Mouse (Mus musculus) heart, postnatal 14 days (tissue): ENCODE measurements around the gene Gm4869. TPM values are rescaled to one million over a fixed set of nuclear protein-coding genes. Genes with fewer than 3 reads are reported as not detected.
A peak's percentile ranks its signal among the peaks of the same experiment; 100 is the strongest.

Source experiments
- DNase-seq, 2 experiments: peaks; one replicate each; pipeline ENCODE4 v3.0.0; 2021 to 2022
- intact Hi-C: fragments of 180-260 bp; cut with DNase I; formaldehyde crosslinking; loops from one replicate; pipeline ENCODE4 v1.15.1; 2025
- microRNA-seq, 2 experiments: library from miRNA; unstranded; fragments of <30 nt; microRNA quantifications; one replicate each; pipeline ENCODE4 v1.2.0; 2021 to 2022
- total RNA-seq, 2 experiments: library from RNA; stranded (reverse); gene quantifications; 2 replicates each; pipeline ENCODE4 v1.2.3; 2021

Gene Gm4869
- total RNA-seq, 2 experiments from 2014 or later: not detected

DNA sequence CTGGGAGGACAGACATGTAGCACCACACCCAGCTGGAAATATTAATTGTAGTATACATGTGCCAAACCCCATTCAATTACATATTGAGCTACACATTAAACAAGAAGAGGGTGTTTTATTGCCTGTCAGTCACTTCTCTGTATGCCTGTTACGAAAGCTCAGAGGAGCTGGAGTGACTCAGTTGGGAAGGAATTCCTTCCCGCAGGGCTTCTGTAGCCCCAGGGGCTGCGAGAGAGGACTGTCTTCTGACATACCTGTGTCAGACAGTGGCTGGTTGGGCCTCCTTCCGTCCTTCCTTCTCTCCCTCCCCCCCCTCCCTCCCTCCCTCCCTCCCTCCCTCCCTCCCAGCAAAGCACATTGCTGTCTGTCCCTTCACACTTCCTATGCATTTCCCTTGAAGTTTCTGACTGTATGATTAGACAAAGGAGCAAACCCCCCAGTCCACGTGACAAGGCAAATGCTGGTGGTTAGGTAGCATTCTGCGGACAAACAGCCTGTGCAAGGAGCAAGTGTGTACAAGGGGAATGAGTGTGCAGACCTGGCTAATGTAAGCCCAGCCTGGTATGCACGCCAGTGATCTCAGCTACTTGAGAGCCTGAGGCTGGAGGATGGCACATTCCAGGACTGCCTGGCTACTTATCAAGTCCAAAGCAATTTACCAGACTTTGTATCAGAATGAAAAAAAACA lies 69.5 kb downstream of the Gm4869 start:
- intact Hi-C loops: no loop called here

DNA sequence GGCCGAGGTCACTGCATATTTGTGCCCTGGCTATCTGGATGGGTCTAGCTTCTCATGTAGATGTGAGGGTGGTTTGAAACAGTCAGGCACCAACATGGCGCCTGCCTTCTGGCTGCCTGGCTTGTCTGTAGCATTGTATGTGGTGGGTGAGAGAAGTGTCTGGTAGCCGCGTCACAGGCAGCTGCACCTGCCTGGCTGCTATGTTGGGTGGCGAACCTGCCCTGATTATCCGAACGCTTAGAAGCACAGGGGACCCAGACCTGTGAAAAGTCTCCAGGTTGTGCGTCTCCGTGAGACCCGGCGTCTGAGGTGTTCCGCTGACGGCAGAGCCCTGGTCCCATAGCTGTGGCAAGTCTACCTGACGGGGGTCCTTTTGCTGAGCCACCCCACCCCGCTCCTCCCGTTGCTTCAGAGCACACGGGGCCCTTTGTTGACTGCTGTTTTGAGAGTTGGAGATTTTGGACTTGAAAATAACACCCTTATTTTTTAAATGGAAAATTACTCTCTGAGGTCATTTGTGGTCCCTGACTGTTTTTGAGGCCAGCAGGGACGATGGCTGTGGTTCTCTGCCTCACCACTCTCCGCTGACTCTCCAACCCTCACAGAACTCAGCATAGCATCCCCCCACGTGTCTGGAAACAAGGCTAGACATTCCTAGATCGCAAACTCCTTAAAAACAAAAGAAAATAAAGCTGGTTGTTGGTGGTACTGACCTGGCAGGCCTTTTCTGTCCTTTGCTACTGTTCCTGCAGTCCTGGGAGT lies 71.9 kb downstream of the Gm4869 start:
- intact Hi-C loops: no loop called here
- no peak for DNase-seq

More for the DNA sequence above, 69.5 kb downstream of the Gm4869 start:
- DNase-seq: no peak

DNA sequence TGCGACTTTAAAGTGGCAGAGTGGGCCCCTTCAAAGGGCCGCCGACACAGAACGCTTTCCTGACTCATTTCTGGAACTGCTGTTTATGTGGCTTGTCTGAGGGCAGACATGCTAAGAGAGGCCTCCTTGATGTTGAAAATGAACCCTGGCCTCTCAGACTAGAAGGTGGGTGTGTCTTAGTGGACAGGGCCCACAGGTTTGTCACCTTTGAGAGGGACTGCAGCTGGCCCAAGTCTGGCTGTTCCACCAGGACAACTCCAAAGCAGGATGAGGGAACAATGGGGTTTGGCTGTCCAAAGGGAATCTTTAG lies 72.4 kb downstream of the Gm4869 start:
- intact Hi-C loops: no loop called here
- DNase-seq: no peak

DNA sequence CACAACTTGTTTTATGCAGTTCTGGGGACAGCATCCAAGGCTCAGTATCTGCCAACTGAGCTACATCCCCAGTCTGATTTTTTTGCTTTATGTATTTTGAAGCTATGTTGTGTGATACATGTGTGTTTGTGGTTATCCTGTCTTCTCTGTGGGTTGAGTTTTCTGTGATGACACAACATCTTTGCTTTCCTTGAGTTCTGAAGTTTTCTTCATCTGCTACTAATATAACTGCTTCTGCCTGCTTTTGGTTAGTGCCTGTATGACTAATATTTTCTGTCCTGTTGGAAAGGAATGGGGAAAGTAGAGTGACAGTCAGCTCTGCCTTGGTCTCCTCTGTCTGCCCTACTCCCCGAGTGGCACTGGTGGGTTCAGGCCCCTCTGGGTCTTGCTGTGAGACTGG lies 75.8 kb downstream of the Gm4869 start:
- DNase-seq: no peak
- intact Hi-C loops: loop anchor here (10.0 kb wide), 1 partner anchor 166 kb away; no protein-coding TSS in a partner anchor

DNA sequence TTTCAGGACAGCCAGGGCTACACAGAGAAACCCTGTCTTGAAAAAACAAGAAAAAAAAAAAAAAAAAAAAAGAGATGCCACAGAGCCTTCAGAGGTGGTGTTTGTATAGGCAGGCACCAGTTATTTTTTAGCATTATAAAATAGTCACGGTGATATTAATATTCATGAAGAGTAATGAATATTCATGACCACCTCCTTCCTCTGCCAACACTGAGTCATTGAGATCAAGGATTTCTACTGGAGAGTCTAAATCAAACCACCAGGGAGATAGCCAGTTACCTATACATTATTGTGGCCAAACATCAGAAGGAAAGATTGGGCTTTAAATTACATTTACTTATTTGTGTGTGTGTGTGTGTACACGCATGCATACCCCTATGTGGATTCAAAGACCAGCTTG lies 81.3 kb downstream of the Gm4869 start:
- no peak for DNase-seq
- intact Hi-C loops: loop anchor here (5.0 to 10.0 kb wide), 2 partner anchors 49 to 172 kb away; no protein-coding TSS in a partner anchor

DNA sequence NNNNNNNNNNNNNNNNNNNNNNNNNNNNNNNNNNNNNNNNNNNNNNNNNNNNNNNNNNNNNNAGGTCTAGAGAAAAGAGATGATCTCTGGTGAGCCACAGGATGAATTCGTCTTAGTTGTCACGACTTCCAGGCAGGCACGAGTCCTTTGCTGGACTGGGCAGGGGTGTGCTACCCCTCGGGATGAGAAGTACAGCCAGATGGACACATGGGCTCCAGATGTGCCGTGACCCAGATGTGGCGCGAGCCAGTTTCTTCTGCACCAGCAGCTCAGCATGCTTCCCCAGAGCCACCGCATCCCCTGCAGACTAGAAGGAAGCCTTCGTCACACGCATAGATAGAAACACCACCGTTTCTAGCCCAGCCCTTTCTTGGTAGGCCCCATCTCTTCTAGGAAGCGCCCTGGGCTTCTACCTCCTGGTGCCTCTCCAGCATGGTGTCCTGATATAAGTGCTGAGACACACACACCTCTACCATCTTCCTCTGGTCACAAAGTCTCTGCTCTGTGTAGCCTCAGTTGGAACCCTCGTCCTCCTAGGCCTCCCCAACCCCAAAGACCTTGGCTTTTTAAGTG lies 92.8 kb downstream of the Gm4869 start:
- DNase-seq: no peak
- intact Hi-C loops: loop anchor here (5.0 kb wide), 3 partner anchors 116 to 701 kb away; no protein-coding TSS in a partner anchor

DNA sequence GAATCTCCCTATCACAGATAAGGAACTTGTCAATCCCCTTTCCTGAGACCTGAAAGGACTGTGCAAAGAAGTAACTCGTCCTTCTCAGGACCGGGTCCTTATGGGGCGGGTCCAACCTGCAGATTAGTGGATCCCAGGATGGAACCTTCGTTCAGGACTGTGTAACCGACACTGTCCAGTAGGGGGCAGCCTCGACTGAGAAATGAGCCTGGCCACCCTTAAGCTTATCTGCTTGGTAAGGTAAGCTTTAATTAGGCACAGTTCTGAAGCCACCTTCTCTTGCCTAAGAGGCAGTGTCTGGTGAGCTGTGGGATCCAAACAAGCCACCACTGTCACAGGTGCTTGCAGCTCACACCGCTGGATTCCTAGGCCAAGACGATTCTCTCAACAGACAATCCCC lies 94.7 kb downstream of the Gm4869 start:
- DNase-seq: peak; percentile 83 to 92
- intact Hi-C loops: loop anchor here (1.0 to 5.0 kb wide), 3 partner anchors 79 to 142 kb away; no protein-coding TSS in a partner anchor

DNA sequence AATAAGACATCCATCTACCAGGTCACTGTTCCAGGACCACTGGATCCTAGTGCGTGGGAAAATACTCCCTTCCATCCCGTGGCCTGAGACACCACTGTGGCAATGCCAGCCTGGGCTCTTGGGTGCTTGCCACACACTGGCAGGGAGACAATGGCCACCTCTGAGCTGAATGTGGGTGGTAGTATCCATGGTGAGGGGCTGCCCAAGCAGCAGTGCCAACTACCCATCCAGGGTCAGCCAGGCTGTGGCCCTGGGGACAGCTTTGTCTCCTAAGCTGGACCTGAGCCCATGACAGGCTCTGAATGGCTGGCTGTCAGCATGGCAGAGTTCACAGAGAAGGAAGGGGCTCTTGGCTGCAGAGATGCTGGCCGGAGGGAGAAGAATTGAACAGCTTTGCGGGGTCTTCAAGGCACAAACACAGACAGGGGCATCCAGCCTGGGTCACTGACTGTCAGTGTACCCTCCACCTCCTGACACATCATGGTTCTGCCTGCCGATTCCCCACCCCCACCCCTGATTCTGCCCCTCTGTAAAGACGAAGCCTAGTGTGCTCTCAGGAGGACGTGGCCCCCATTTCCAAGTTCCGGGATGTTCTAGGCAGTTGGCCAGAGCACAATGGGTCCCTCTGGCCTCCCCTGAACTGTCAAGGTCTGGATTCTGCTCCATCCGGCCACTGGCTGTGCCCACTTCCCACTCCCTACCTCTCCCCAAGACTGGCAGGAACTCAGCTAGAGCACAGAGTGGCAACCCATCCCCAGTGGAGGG lies 97.5 kb downstream of the Gm4869 start:
- no peak for DNase-seq
- intact Hi-C loops: loop anchor here (5.0 kb wide), 1 partner anchor 139 kb away; no protein-coding TSS in a partner anchor

Small RNA genes within 50 kb of the gene (microRNA-seq; reads per million reads assigned to microRNA genes)
- gene Mir7038: 1.3 to 1.6 reads per million in 2 experiments

Other genes starting within 250 kb of the Gm4869 start
- 10 to 100 TPM; 14.7 to 14.8 TPM for gene Mad1l1, start 124.1 kb upstream of the Gm4869 start, total RNA-seq
- 10 to 100 TPM in 1 of 2 experiments, 1 to 10 TPM in 1; 10.0 to 12.2 TPM for gene Nudt1, start 124.0 kb upstream of the Gm4869 start, total RNA-seq
- gene Mrm2, start 113.7 kb upstream of the Gm4869 start, total RNA-seq: 10 to 100 TPM in 1 of 2 experiments, 1 to 10 TPM in 1; 9.5 to 10.9 TPM
- gene Snx8, start 56.4 kb upstream of the Gm4869 start, total RNA-seq: 10 to 100 TPM; 14.6 to 16.2 TPM
- gene Eif3b, start 26.3 kb upstream of the Gm4869 start, total RNA-seq: 10 to 100 TPM; 86.5 to 88.7 TPM
- 1 to 10 TPM; 6.7 to 6.8 TPM for gene Chst12, start 59.9 kb downstream of the Gm4869 start, total RNA-seq
- gene Grifin, start 119.4 kb downstream of the Gm4869 start, total RNA-seq: not detected
- gene Lfng, start 161.7 kb downstream of the Gm4869 start, total RNA-seq: 10 to 100 TPM; 18.1 to 22.4 TPM
- gene Ttyh3, start 203.4 kb downstream of the Gm4869 start, total RNA-seq: 10 to 100 TPM; 31.6 to 31.9 TPM